Mouse (Mus musculus) heart, adult 2 months (tissue): Measurements from ENCODE around the gene Tgfb1. TPM values are rescaled to one million over a fixed set of nuclear protein-coding genes. Genes with fewer than 3 reads are reported as not detected.

Source experiments
- DNase-seq, 2 experiments: peaks; one replicate each; pipeline ENCODE4 v3.0.0; 2021
- H3K27ac ChIP-seq: fragments of 200-600 bp; 2 replicates; pipeline ENCODE4 v1.8.1; 2022
- H3K27me3 ChIP-seq: fragments of 200-500 bp; 2 replicates; pipeline ENCODE4 v1.6.1; 2012; ENCODE audit warnings: mild to moderate bottlenecking, low read length, inconsistent platforms, mixed read lengths; ENCODE audit not compliant: control insufficient read depth, insufficient read depth
- H3K36me3 ChIP-seq: fragments of 200-500 bp; 2 replicates; pipeline ENCODE4 v1.6.1; 2012; ENCODE audit warnings: low read length, inconsistent platforms; ENCODE audit not compliant: control insufficient read depth, insufficient read depth
- H3K4me1 ChIP-seq: fragments of 200-500 bp; 2 replicates; pipeline ENCODE4 v1.6.1; 2011; ENCODE audit warnings: low read length; ENCODE audit not compliant: control insufficient read depth, insufficient read depth
- H3K4me3 ChIP-seq: fragments of 200-600 bp; 2 replicates; pipeline ENCODE4 v1.8.1; 2022
- H3K79me2 ChIP-seq: fragments of 200-500 bp; replicated peaks from 2 replicates; pipeline ENCODE4 v1.6.1; 2012; ENCODE audit warnings: mild to moderate bottlenecking, inconsistent platforms, low read length, moderate library complexity, mixed read lengths; ENCODE audit not compliant: control insufficient read depth, insufficient read depth
- H3K9ac ChIP-seq: fragments of 200-500 bp; 2 replicates; pipeline ENCODE4 v1.6.1; 2012; ENCODE audit warnings: low read depth, mild to moderate bottlenecking, control low read depth, inconsistent platforms, low read length, mixed read lengths
- CTCF ChIP-seq: fragments of 200-600 bp; IDR thresholded peaks from 2 replicates; pipeline ENCODE4 v1.8.1; 2022; ENCODE audit warnings: antibody characterized with exemption, mild to moderate bottlenecking, moderate library complexity
- EP300 ChIP-seq: fragments of 200-500 bp; IDR thresholded peaks from 2 replicates; pipeline ENCODE4 v1.6.1; 2011; ENCODE audit warnings: low read depth, low read length, control low read depth; ENCODE audit not compliant: insufficient read depth
- POLR2A ChIP-seq: fragments of 200-500 bp; IDR thresholded peaks from 2 replicates; pipeline ENCODE4 v1.6.1; 2011; ENCODE audit warnings: mild to moderate bottlenecking, low read depth, low read length, control low read depth; ENCODE audit not compliant: insufficient read depth
- WGBS: fragments of 180-500 bp; shearing (Covaris S2); methylation state at CpG from one replicate; pipeline ENCODE4 v1.1.7; 2018; 5-methylcytosine and 5-hydroxymethylcytosine counted together
- intact Hi-C: fragments of 180-260 bp; cut with DNase I; formaldehyde crosslinking; loops from one replicate; pipeline ENCODE4 v1.15.1; 2025
- polyA plus RNA-seq: library from polyadenylated mRNA; depleted of rRNA; stranded (reverse); fragments of >200 nt; gene quantifications from 2 replicates; pipeline ENCODE4 v1.2.3, GENCODE M21; 2012
- total RNA-seq, 2 experiments: library from RNA; stranded (reverse); gene quantifications; 2 replicates each; pipeline ENCODE4 v1.2.3; 2021

Gene Tgfb1
- total and polyA plus RNA-seq, 3 experiments: 21.5 to 24.7 (median 22.5) TPM

GRCm38 (mm10) chr7:25677013-25677412 lies 9.8 kb upstream of the Tgfb1 start:
- DNase-seq: no peak
- Histone ChIP-seq H3K79me2 (no peaks in the 10 kb centered on the region), H3K4me3 (no peak overlapping the region), H3K36me3 (no peaks in the 10 kb centered on the region), H3K9ac (no peak overlapping the region), H3K27ac (no peak overlapping the region), H3K27me3 (no peaks in the 10 kb centered on the region; the same call in 1 of the 2 replicates), H3K4me1 (peaks cover 4% of the 10 kb centered on the region; the same call in 1 of the 2 replicates)
- TF ChIP-seq EP300 (no peak), POLR2A (no peak), CTCF (no peak)
- intact Hi-C loops: loop anchor here (2.0 kb wide), 1 partner anchor 16 kb away; no protein-coding TSS in a partner anchor
- WGBS: 82% methylated on average over 7 of the region's 7 CpGs

DNA sequence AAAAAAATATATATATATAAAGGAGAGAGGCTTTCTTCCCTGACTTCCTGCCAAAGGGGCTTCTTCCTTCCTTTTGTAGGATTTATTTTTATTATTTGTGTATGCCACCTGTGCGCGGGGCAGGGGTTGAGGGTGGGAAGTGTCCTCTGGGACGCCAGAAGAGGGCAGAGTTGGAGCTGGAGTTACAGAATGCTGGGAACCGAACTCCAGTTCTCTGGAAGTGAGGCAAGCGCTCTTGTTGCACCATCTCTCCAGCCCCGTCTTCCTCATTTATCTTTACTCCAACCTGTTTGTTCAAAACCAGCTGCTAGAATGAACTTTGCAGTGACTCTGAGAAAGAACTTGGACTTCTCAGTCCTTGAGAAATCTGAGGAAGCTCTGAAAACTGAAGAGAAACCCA lies 6.8 kb upstream of the Tgfb1 start:
- DNase-seq: peak in 1 of 2 experiments; percentile 27
- Histone ChIP-seq H3K79me2 (no peaks in the 10 kb centered on the region), H3K27ac (peak overlapping the region; percentile 96), H3K36me3 (no peaks in the 10 kb centered on the region), H3K27me3 (no peaks in the 10 kb centered on the region), H3K4me3 (peak overlapping the region; percentile 88), H3K9ac (no peak overlapping the region), H3K4me1 (peaks cover 2% of the 10 kb centered on the region; the same call in 1 of the 2 replicates)
- TF ChIP-seq POLR2A: no peak
- peak; percentile 51 for TF ChIP-seq CTCF
- TF ChIP-seq EP300: no peak
- WGBS: 8% methylated on average over 6 of the region's 6 CpGs
- intact Hi-C loops: no loop called here

DNA sequence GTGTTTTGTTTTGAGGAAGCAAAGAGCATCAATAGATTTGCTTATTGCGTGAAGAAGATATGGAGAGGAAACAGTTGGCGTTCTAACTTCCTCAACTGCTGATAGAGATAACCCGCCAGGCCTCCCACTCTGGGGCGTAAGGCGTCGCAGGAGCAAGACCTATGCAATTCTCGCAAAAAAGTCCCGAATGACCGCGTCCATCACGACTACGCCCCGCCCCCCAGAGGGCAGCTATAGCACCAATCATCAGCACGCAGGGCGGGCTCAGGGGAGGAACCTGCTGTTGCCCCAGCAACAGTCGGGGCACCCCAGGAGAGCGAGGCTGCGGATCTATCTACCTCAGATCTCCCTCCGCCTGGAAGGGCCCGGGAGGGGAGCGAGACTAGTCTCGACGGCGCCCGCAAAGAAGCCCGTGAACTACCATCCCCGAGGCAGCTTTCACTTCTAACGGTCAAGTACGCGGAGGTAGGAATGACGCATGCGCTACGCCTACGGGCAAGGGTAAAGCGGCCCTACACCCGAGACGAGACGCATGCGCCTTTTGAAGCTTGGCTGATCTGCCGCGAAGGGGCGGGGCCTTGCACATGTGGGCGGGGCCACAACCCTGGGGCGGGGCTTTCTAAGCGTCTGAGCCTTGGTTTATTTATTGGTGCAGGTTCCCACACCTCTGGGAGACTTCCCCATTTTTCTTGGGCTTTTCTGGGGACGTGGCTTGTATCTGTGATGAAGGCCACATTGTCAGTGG lies 6.1 kb upstream of the Tgfb1 start, which contains the start of gene B9d2:
TSS of gene B9d2 (plus strand) at position 267 of the 745 bp plus-strand sequence.
- Histone ChIP-seq H3K4me3 (peak within 1 kb of the TSS; percentile 88), H3K4me1 (peaks cover 2% of the 10 kb centered on the region; the same call in 1 of the 2 replicates), H3K36me3 (no peaks in the 10 kb centered on the region)

GRCm38 (mm10) chr7:25681341-25682231 lies 5.2 kb upstream of the Tgfb1 start:
- intact Hi-C loops: no loop called here
- H3K9ac ChIP-seq: no peak overlapping the region
- WGBS: 50% methylated on average over 15 of the region's 15 CpGs

More for the DNA sequence above, 6.1 kb upstream of the Tgfb1 start, which contains the start of gene B9d2:
- H3K79me2 ChIP-seq: no peaks in the 10 kb centered on the region
- H3K9ac ChIP-seq: peak within 1 kb of the TSS; percentile 84
- intact Hi-C loops: no loop called here
- DNase-seq: peak; percentile 97
- H3K27me3 ChIP-seq: no peaks in the 10 kb centered on the region
- under 1% methylated on average over 46 of the region's 46 CpGs for WGBS
- H3K27ac ChIP-seq: peak within 1 kb of the TSS; percentile 96
- TF ChIP-seq CTCF: no peak
- peak; percentile 71 for TF ChIP-seq POLR2A
- TF ChIP-seq EP300: 0 out of 2 replicates have a peak, but pooled peaks have one; percentile 49

GRCm38 (mm10) chr7:25683474-25684180 lies 3.2 kb upstream of the Tgfb1 start:
- H3K4me1 ChIP-seq: peaks cover 2% of the 10 kb centered on the region; the same call in 1 of the 2 replicates
- H3K9ac ChIP-seq: no peak overlapping the region
- no peak overlapping the region for H3K4me3 ChIP-seq
- no peak overlapping the region for H3K27ac ChIP-seq
- H3K79me2 ChIP-seq: no peaks in the 10 kb centered on the region
- no peaks in the 10 kb centered on the region for H3K36me3 ChIP-seq
- no peaks in the 10 kb centered on the region for H3K27me3 ChIP-seq
- 49% methylated on average over 7 of the region's 7 CpGs for WGBS
- TF ChIP-seq EP300 (no peak), POLR2A (0 out of 2 replicates have a peak, but pooled peaks have one; percentile 24)
- intact Hi-C loops: no loop called here
- DNase-seq: peak in 1 of 2 experiments; percentile 54

More at GRCm38 (mm10) chr7:25681341-25682231, 5.2 kb upstream of the Tgfb1 start:
- Histone ChIP-seq H3K36me3 (no peaks in the 10 kb centered on the region), H3K27me3 (no peaks in the 10 kb centered on the region), H3K79me2 (no peaks in the 10 kb centered on the region), H3K4me1 (peaks cover 2% of the 10 kb centered on the region; the same call in 1 of the 2 replicates), H3K4me3 (no peak overlapping the region; the same call in 1 of the 2 replicates), H3K27ac (peak overlapping the region; percentile 96)
- no peak for DNase-seq
- TF ChIP-seq EP300 (no peak), POLR2A (no peak), CTCF (no peak)
